Mouse (Mus musculus): ENCODE data around the gene Lrrc27. TPM values are rescaled to one million over a fixed set of nuclear protein-coding genes. Genes with fewer than 3 reads are reported as not detected.

Lrrc27 gene
- polyA plus RNA-seq, 1 experiment from 2014 or later = 5.1 TPM

DNA sequence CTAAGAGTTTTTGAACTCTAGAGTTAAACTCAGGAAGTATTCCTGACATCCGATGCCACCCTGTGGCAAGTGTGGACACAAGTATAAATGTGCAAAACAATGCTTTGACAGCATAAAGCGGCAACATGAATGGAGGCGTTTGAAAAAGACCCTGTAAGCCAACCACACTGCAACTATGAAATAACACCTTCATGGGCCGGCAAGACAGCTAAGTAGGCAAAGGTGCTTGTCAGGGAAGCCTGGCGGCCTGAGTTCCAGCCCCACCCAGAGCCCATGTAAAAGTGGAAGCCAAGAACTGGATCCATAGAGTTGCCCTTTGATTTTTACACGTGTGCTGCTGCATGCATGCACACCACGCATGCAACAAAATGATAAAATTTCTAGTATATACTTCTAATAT, 4.3 kb downstream of the Lrrc27 start:
- Histone ChIP-seq H3K27me3 (ENCODE audit: control insufficient read depth, insufficient read depth, low read length) (no peaks in the 10 kb centered on the region), H3K36me3 (ENCODE audit: control insufficient read depth, insufficient read depth, low read length) (no peaks in the 10 kb centered on the region), H3K4me3 (ENCODE audit: low read depth, low read length) (no peak overlapping the region), H3K9ac (ENCODE audit: low read length) (no peak overlapping the region), H3K27ac (ENCODE audit: low read depth, low read length) (no peak overlapping the region), H3K4me1 (ENCODE audit: control insufficient read depth, insufficient read depth, low read length) (peaks cover 3% of the 10 kb centered on the region; the same call in 1 of the 2 replicates), H3K9me3 (ENCODE audit: control insufficient read depth, low read length) (no peaks in the 10 kb centered on the region), H3K4me2 (ENCODE audit: low read depth) (no peak overlapping the region)
- no peak for DNase-seq (ENCODE audit: low spot score)
- WGBS = 86% methylated on average over 7 of the region's 7 CpGs
- ATAC-seq (ENCODE audit: insufficient read depth, low FRiP score, low TSS enrichment) = no peak

GRCm38 (mm10) chr7:139218641-139219415, 6.0 kb downstream of the Lrrc27 start:
- H3K27ac ChIP-seq (ENCODE audit: low read depth, low read length) = no peak overlapping the region
- H3K4me2 ChIP-seq (ENCODE audit: low read depth) = no peak overlapping the region
- H3K9me3 ChIP-seq (ENCODE audit: control insufficient read depth, low read length) = no peaks in the 10 kb centered on the region
- ATAC-seq (ENCODE audit: insufficient read depth, low FRiP score, low TSS enrichment) = no peak
- no peak overlapping the region for H3K4me3 ChIP-seq (ENCODE audit: low read depth, low read length)
- no peaks in the 10 kb centered on the region for H3K36me3 ChIP-seq (ENCODE audit: control insufficient read depth, insufficient read depth, low read length)
- H3K9ac ChIP-seq (ENCODE audit: low read length) = no peak overlapping the region
- no peak for DNase-seq (ENCODE audit: low spot score)
- no peaks in the 10 kb centered on the region for H3K27me3 ChIP-seq (ENCODE audit: control insufficient read depth, insufficient read depth, low read length)
- no peaks in the 10 kb centered on the region for H3K4me1 ChIP-seq (ENCODE audit: control insufficient read depth, insufficient read depth, low read length)
- WGBS = 81% methylated on average over 6 of the region's 6 CpGs

DNA sequence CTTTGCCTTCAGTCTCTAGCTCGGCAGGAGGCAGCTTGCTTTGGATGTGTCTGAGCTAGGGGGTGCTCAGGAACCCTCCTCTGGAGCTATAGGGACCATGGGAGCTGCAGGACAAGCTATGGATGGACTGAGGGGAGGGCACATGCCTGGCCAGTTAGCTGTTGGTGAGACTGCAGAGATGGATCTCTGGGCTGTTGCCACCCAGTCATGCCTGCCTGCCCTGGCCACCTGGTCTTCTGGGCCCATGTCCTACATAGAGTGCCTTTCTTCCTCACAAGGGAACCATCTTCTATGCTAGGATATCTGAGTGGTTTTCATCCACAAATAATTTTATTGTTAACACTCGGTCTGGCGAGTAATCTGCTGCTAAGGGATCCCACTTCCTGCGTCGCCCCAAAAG, 6.7 kb downstream of the Lrrc27 start:
- Histone ChIP-seq H3K36me3 (ENCODE audit: control insufficient read depth, insufficient read depth, low read length) (no peaks in the 10 kb centered on the region), H3K9ac (ENCODE audit: low read length) (no peak overlapping the region), H3K4me2 (ENCODE audit: low read depth) (no peak overlapping the region), H3K9me3 (ENCODE audit: control insufficient read depth, low read length) (no peaks in the 10 kb centered on the region), H3K4me3 (ENCODE audit: low read depth, low read length) (no peak overlapping the region), H3K27me3 (ENCODE audit: control insufficient read depth, insufficient read depth, low read length) (no peaks in the 10 kb centered on the region), H3K27ac (ENCODE audit: low read depth, low read length) (no peak overlapping the region), H3K4me1 (ENCODE audit: control insufficient read depth, insufficient read depth, low read length) (no peaks in the 10 kb centered on the region)
- 85% methylated on average over 5 of the region's 5 CpGs for WGBS
- no peak for DNase-seq (ENCODE audit: low spot score)
- ATAC-seq (ENCODE audit: insufficient read depth, low FRiP score, low TSS enrichment) = no peak

DNA sequence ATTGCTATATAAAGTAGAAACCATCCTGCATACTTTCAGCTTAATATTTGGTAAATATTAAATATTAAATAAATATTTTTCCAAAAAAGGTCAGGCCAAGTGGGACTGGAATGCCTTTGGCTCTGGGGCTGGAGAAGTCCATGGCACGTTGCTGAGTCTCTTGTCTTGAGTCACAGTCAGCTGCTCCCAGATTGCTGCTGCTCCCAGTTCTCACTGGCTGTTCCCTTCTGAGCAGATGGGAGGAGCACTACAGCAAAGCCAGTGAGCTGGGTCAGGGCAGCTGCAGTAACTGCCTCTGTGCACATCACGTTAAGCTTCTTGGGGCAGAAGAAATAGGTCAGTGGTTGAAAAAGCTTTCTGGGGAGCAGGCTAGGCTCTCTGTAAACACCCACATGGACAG, 7.5 kb downstream of the Lrrc27 start:
- Histone ChIP-seq H3K36me3 (ENCODE audit: control insufficient read depth, insufficient read depth, low read length) (no peaks in the 10 kb centered on the region), H3K27ac (ENCODE audit: low read depth, low read length) (no peak overlapping the region), H3K27me3 (ENCODE audit: control insufficient read depth, insufficient read depth, low read length) (no peaks in the 10 kb centered on the region), H3K4me2 (ENCODE audit: low read depth) (no peak overlapping the region), H3K9me3 (ENCODE audit: control insufficient read depth, low read length) (no peaks in the 10 kb centered on the region), H3K4me3 (ENCODE audit: low read depth, low read length) (no peak overlapping the region), H3K9ac (ENCODE audit: low read length) (no peak overlapping the region), H3K4me1 (ENCODE audit: control insufficient read depth, insufficient read depth, low read length) (no peaks in the 10 kb centered on the region)
- 52% methylated on average over 2 of the region's 2 CpGs for WGBS
- ATAC-seq (ENCODE audit: insufficient read depth, low FRiP score, low TSS enrichment) (no peak), DNase-seq (ENCODE audit: low spot score) (no peak)

DNA sequence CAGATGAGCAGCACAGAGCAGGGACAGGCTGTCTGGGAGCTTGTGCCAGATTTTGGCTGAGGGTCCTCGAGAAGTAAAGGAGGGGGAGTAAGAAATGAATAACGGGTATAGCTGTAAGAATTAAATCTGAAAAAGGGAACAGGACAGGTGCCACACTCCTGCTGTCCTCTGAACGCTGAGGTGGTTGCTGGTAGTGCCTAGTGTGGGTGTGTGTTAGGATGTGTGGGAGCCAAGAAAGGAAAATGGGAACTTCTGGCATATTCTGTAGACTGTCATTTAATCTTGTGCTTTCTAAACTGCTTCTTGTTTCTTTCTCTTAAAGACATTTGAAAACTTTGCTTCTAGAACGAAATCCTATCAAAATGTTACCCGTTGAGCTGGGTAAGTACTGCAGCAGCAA, 8.3 kb downstream of the Lrrc27 start:
- H3K4me3 ChIP-seq (ENCODE audit: low read depth, low read length) = no peak overlapping the region
- no peak for ATAC-seq (ENCODE audit: insufficient read depth, low FRiP score, low TSS enrichment)
- no peaks in the 10 kb centered on the region for H3K4me1 ChIP-seq (ENCODE audit: control insufficient read depth, insufficient read depth, low read length)
- no peaks in the 10 kb centered on the region for H3K9me3 ChIP-seq (ENCODE audit: control insufficient read depth, low read length)
- H3K27ac ChIP-seq (ENCODE audit: low read depth, low read length) = no peak overlapping the region
- H3K4me2 ChIP-seq (ENCODE audit: low read depth) = no peak overlapping the region
- no peak overlapping the region for H3K9ac ChIP-seq (ENCODE audit: low read length)
- no peak for DNase-seq (ENCODE audit: low spot score)
- H3K36me3 ChIP-seq (ENCODE audit: control insufficient read depth, insufficient read depth, low read length) = no peaks in the 10 kb centered on the region
- WGBS = 85% methylated on average over 5 of the region's 5 CpGs
- H3K27me3 ChIP-seq (ENCODE audit: control insufficient read depth, insufficient read depth, low read length) = no peaks in the 10 kb centered on the region

GRCm38 (mm10) chr7:139221856-139222255, 9.1 kb downstream of the Lrrc27 start:
- no peaks in the 10 kb centered on the region for H3K27me3 ChIP-seq (ENCODE audit: control insufficient read depth, insufficient read depth, low read length)
- H3K9ac ChIP-seq (ENCODE audit: low read length) = no peak overlapping the region
- DNase-seq (ENCODE audit: low spot score) = no peak
- no peak overlapping the region for H3K4me3 ChIP-seq (ENCODE audit: low read depth, low read length)
- no peak for ATAC-seq (ENCODE audit: insufficient read depth, low FRiP score, low TSS enrichment)
- H3K4me1 ChIP-seq (ENCODE audit: control insufficient read depth, insufficient read depth, low read length) = no peaks in the 10 kb centered on the region
- no peak overlapping the region for H3K27ac ChIP-seq (ENCODE audit: low read depth, low read length)
- no peak overlapping the region for H3K4me2 ChIP-seq (ENCODE audit: low read depth)
- no peaks in the 10 kb centered on the region for H3K36me3 ChIP-seq (ENCODE audit: control insufficient read depth, insufficient read depth, low read length)
- no peaks in the 10 kb centered on the region for H3K9me3 ChIP-seq (ENCODE audit: control insufficient read depth, low read length)
- 83% methylated on average over 2 of the region's 2 CpGs for WGBS

- Histone ChIP-seq H3K27me3 (ENCODE audit: control insufficient read depth, insufficient read depth, low read length) (no peaks in the 10 kb centered on the region), H3K4me1 (ENCODE audit: control insufficient read depth, insufficient read depth, low read length) (no peaks in the 10 kb centered on the region), H3K27ac (ENCODE audit: low read depth, low read length) (no peak overlapping the region), H3K4me2 (ENCODE audit: low read depth) (no peak overlapping the region), H3K9me3 (ENCODE audit: control insufficient read depth, low read length) (no peaks in the 10 kb centered on the region), H3K4me3 (ENCODE audit: low read depth, low read length) (no peak overlapping the region), H3K9ac (ENCODE audit: low read length) (no peak overlapping the region), H3K36me3 (ENCODE audit: control insufficient read depth, insufficient read depth, low read length) (no peaks in the 10 kb centered on the region)
- DNase-seq (ENCODE audit: low spot score) (no peak), ATAC-seq (ENCODE audit: insufficient read depth, low FRiP score, low TSS enrichment) (no peak)
- WGBS = 85% methylated on average over 4 of the region's 4 CpGs
Observed at GRCm38 (mm10) chr7:139222341-139222740, 9.6 kb downstream of the Lrrc27 start.

- Histone ChIP-seq H3K4me3 (ENCODE audit: low read depth, low read length) (no peak overlapping the region), H3K4me2 (ENCODE audit: low read depth) (no peak overlapping the region), H3K27me3 (ENCODE audit: control insufficient read depth, insufficient read depth, low read length) (no peaks in the 10 kb centered on the region), H3K9ac (ENCODE audit: low read length) (no peak overlapping the region), H3K36me3 (ENCODE audit: control insufficient read depth, insufficient read depth, low read length) (no peaks in the 10 kb centered on the region), H3K4me1 (ENCODE audit: control insufficient read depth, insufficient read depth, low read length) (no peaks in the 10 kb centered on the region), H3K9me3 (ENCODE audit: control insufficient read depth, low read length) (no peaks in the 10 kb centered on the region), H3K27ac (ENCODE audit: low read depth, low read length) (no peak overlapping the region)
- ATAC-seq (ENCODE audit: insufficient read depth, low FRiP score, low TSS enrichment) (no peak), DNase-seq (ENCODE audit: low spot score) (no peak)
- 81% methylated on average over 1 of the region's 1 CpGs for WGBS
Observed at GRCm38 (mm10) chr7:139224070-139224469, 11.3 kb downstream of the Lrrc27 start.

DNA sequence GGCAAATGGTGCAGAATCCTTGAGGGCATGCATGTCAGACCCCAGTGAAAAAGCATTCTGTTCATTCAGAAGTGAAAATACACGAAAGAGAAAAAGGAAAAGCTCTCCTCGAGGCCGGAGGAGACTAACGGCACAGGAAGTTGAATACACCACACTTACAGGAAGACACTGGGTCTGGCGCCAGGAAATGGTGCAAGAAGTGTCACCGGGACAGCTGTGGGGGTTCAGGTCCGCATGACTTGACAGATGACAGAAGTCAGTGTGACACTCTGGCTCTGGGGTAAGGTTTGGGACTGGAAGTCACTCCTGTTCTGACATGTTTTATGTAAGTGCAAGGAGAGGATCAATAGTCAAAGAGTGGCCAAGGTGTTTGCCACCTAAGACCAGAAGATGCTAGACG, 11.9 kb downstream of the Lrrc27 start:
- Histone ChIP-seq H3K27me3 (ENCODE audit: control insufficient read depth, insufficient read depth, low read length) (no peaks in the 10 kb centered on the region), H3K4me1 (ENCODE audit: control insufficient read depth, insufficient read depth, low read length) (no peaks in the 10 kb centered on the region), H3K4me3 (ENCODE audit: low read depth, low read length) (no peak overlapping the region), H3K36me3 (ENCODE audit: control insufficient read depth, insufficient read depth, low read length) (no peaks in the 10 kb centered on the region), H3K4me2 (ENCODE audit: low read depth) (no peak overlapping the region), H3K9me3 (ENCODE audit: control insufficient read depth, low read length) (no peaks in the 10 kb centered on the region), H3K27ac (ENCODE audit: low read depth, low read length) (no peak overlapping the region), H3K9ac (ENCODE audit: low read length) (no peak overlapping the region)
- WGBS = 83% methylated on average over 8 of the region's 8 CpGs
- DNase-seq (ENCODE audit: low spot score) (no peak), ATAC-seq (ENCODE audit: insufficient read depth, low FRiP score, low TSS enrichment) (no peak)
